Mouse (Mus musculus): ENCODE results near the gene Gm815. TPM values are rescaled to one million over a fixed set of nuclear protein-coding genes. Genes with fewer than 3 reads are reported as not detected.

The Gm815 gene
- not detected for polyA plus RNA-seq (2017; shearing (Covaris generic))

DNA sequence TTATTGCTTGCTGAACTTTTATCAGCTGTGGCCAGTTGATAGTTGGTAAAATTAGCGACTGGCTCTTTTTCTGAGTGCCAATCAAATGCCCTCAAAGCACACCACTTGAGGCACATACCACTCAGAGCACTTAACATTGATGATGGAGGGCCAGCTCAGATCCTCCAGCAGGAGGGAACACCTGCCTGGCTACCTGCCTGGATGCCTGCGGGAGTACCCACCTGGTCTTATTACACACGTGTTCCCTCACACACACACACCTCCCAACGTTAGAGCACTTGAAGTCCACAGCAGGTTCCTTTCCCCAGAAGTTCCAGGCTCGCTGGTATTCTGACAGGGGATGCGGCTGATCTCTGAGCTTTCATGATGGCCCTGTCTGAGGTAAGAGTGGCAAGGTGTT is at the start of gene Gm815:
Gene Gm815 (plus strand): TSS at position 266 of the 400 bp plus-strand sequence.

Measured in inflammation-experienced regulatory T-cells, adult 16 weeks (primary cell).